Mouse (Mus musculus): ENCODE data around the gene Epha1.

Epha1 gene

DNA sequence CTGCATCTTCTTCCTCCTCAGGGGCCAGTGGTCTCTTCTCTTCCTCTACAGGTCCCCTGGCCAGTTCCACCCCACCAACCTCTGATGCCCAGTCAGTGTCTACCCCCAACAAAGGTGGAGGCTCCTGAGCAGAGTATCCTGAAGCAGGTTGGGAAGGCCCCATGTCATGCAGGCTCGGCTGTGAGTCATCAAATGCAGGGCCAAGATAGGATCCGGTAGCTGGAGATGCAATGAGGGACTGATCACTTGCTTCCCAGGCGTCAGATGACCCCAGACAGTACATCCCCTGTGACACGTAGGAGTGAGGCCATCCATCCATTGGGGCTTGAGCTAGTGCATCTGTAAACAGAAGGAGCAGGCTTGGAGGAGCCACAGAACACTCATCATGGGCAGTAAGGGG, 54.8 kb downstream of the Epha1 start:
- no peak for DNase-seq

DNA sequence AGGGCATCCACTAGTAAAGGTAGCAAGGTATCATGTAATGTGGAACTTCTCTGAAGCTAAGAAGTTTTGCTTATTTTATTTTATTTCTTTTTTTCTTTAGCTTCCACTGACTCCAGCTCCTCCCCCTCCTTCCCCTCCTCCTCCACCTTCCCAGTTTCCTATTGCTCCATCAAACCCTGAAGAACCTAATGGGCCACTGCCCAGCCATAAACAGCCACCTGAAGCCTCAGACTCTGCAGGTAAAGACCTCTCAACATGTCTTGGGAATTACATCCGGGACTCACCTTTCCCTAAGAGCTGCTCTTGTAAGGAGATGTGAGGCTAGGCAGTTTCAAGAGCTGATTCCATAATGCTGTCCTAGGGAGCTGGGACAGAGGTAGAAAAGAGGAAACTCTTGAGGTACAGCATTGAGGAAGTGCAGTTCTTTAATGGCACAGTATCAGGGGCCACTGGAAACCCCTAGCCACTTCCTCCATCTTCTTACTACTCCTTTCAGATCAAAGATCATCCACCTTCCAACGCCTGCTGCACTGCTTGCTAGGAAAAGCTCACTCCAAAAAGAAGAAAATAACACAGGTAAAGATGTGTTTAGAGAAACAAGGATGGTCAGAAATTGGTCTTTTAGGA, 62.5 kb downstream of the Epha1 start:
- no peak for DNase-seq

DNA sequence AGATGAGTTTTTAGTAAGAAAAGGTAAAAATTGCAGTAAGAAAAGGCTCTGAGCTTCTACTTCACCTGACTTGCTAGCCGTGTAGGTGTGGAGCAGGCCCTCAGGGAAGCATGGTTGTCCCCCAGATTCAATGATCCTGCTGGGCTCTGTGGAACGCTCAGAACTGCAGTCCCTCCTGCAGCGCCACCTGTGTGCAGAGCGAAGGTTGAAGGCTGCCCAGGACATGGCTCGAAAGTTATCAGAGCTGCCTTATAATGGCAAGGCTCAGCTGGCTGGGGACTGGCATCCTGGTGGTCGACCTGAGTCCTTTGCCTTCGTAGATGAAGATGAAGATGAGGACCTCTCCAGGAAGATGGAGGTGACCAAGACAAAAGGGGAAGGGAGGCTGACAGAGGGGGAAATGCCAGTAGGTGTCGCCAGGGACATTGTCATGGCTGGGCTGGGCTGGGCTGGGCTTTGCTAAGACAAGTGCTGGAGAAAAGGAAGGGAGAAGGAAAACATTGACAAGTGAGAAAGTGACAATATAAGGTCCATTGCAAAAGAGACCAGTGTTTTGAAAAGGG, 63.2 kb downstream of the Epha1 start:
- no peak for DNase-seq

All from right cerebral cortex, adult 18-20 months (tissue).